Mouse (Mus musculus) layer of hippocampus, adult 8-10 months (tissue): ENCODE results near the gene Naa15. TPM values are rescaled to one million over a fixed set of nuclear protein-coding genes. Genes with fewer than 3 reads are reported as not detected.
"Not testable (repeated sequence)": the region's sequence is repeated elsewhere in the genome, so short reads cannot be mapped to it uniquely, and the experiment has no call there.

Experiments used
- DNase-seq, 2 experiments: peaks; one replicate each; pipeline ENCODE4 v3.0.0; 2022; ENCODE audit warnings: low spot score in 2 of 2
- total RNA-seq, 4 experiments: library from RNA; stranded (reverse); gene quantifications; 2 replicates each; pipeline ENCODE4 v1.2.4; 2022

The Naa15 gene
- total RNA-seq, 4 experiments from 2014 or later = 42.6 to 61.4 (median 53.8) TPM

DNA sequence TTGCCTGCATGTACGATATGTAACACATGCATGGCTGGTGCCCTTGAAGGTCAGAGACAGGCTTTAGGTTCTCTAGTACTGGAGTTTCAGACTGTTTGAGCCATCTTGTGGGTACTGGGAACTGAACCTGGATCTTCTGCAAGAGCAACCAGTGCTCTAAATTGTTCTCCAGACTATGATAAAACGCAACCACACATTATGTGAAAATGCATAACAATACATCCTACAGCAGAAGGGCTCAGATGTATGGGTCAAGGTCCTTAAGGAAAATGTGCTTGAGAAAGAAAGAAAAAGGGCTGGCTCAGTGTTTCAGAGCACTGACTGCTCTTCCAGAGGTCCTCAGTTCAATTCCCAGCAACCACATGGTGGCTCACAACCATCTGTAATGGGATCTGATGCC lies 21.3 kb upstream of the Naa15 start:
- no peak for DNase-seq

DNA sequence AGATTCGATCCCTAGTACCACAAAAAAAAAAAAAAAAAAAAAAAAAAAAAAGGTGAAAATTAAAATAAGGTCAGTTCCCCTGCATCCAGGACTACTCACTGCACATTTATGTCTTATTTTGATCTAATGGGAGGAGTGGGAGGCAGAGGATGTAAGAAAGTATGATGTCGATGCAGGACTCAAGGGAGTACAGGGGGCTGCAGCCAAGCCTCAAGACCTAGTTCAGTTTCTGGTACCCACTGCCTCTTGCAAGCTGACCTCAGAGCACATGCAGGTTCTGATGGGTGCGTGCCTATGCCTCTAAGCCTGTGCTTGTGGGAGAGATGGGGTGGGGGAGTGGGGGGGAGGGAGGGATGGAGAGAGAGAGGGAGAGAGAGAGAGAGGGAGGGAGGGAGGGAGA lies 20.1 kb upstream of the Naa15 start:
- no peak for DNase-seq

DNA sequence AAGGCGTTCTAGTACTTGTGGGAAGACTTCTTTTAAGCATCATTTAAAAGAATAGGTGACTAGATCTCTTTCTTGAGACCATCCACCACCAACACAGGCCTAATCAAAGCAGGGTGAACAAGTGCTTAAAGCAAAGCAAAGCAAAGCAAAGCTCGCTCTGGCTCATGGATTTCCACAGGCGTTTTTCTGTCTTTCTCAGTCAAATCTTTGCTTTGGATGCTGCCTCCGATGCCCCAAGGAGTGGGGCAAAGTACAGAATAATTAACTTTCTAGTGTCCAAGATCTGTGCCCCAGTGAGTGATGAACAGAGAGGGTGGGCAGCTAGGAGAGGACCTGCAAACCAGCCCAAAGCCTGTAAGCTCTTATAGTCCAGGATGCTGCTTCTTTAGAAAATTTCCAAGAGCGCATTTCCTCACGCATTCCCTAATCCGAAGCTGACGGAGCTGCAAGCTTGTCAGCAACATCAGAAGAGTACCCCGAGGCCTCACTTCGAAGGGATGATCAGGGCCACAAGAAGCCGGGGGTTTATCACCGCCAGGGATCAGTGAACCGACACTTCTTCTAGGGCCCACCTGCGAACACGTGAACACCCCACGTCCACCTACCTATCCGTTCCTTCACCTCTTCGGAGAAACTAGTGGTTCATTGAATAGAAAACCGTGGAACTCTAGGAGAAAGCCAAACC lies 19.3 kb upstream of the Naa15 start:
- no peak for DNase-seq

DNA sequence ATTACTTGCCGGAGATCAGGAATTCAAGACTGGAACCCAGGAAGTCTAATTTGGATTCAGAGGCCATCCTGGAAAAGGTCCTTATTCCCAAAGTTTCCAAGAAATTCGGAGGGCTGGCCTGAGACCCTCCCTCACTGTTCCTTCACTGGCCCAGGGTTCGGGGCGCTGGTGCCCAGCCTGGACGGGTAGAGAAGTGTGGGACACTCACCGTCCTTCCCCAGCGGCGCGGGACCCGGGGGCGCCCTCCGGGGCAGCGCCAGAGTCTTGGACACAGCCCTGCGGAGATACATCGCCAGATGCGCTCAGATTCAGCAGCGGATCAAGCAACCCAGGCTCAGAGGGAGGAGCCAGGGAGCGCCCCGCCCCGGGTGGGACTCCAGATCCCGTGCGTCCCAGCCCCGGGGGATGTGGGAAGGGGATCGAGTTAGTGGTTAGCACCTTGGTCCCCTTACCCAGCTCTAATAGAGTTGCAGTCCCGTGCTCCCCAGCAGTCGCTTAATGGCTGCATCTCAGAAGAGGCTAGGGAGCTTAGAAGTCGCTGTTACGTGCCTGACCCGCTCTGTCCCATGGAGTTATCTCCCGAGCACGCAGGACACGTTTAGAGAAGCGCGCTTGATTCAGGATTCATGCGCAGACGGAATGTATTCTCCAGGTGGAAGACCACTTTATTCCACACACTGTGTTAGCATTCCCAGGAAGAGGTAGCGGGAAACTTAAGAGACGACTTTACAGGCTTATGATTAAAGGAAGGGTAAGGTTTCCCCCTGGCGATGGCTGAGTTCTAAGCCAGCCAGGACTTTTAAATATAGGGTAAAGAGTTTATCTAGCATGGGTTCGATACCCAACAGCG lies 18.5 kb upstream of the Naa15 start, which contains the start of gene Mgarp:
Gene Mgarp, minus strand, starts transcription at position 520 of the 850 bp plus-strand sequence.
- no peak for DNase-seq

DNA sequence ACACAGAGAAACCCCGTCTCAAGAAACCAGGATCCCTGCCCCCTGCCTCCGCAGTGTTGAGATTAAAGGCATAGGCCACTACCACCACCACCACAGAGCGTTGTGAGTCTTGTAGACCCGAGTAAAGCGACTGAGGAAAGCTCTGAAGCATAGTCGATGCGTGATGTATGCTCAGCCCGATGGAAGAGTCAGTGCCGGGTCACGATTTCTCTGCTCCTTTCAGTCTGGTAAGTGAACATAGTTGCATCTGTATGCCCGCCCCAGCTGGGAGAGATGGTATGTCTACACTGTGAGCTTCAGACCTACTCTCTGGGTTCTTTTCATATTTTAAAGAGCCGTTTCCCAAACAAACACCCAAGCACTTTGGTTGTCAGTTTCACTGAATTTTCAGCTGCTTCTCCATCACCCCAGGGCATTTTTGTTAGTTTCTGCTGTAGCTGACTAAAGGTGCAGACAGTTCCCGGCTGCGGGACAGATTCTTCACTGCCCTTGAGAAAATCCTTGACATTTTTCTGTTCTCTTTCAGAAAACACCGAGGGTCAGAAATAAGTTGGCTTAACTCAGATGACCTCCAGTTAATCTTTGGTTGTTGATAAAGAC lies 17.1 kb upstream of the Naa15 start:
- no peak for DNase-seq

DNA sequence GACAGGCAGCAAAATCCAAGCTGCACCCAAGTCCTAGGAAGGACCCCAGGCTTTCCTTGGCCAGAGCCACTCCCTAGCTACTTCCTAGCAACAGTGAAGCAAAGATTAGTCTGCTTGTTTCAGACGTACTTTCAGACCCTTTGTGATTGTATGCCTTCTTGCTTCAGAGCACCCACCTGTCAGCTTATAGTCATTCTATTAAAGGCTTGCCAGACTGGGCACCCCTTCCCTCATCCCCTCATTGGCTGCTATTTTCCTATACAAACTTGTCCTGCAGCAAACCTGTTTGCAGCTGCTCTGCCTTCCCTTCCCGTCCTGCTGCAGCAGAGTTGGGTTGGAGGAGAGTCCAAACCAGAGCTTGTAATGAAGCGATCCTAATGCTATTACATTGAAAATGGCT lies 16.3 kb upstream of the Naa15 start:
- DNase-seq = no peak

DNA sequence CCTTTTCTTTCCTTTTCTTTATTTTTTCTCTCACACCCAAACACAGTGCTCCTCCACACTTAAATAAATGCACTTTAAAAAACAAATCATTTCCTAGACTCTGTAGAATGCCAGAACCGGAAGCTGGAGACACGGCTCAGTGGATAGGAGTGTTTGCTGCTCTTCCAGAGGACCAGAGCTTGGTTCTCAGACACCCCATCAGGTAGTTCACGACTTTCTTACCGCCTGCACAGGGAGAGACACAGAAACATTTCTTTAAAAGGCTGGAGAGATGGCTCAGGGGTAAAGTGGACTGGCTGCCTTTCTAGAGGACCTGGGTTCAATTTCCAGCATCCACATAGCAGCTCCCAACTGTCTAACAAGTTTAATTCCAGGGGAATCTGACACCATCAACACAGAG lies 15.4 kb upstream of the Naa15 start:
- DNase-seq = no peak

DNA sequence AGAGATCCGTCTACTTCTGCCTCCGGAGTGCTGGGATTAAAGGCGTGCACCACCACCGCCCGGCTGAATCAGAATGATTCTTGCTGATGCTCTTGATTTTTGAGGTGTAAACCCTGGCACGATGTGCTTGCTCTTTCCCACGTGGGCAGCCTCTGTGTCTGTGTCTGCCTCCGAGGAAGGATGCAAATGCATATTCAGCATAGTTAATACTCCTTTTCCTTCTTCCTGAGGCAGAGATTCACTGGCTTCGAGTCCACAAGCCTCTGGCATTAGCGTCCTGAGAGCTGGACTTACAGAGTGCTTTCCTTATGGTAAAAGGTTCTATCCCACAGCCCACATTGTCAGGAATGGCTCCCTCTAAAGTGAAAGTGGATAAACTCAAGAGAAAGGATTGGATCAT lies 14.3 kb upstream of the Naa15 start:
- DNase-seq = no peak

DNA sequence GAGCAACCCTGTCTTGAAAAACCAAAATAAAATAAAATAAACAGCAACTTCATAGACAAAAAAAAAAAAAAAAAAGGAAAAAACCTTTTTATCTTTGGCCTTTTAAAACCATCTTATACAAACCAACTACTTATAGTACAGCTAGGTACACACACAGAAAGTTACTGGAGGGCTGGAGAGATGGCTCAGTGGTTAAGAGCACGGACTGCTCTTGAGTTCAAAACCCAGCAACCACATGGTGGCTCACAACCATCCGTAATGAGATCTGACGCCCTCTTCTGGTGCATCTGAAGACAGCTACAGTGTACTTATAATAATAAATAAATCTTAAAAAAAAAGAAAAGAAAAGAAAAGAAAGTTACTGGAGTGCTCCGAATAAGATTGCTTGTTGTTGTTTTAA lies 12.9 kb upstream of the Naa15 start:
- not testable (repeated sequence) for DNase-seq

DNA sequence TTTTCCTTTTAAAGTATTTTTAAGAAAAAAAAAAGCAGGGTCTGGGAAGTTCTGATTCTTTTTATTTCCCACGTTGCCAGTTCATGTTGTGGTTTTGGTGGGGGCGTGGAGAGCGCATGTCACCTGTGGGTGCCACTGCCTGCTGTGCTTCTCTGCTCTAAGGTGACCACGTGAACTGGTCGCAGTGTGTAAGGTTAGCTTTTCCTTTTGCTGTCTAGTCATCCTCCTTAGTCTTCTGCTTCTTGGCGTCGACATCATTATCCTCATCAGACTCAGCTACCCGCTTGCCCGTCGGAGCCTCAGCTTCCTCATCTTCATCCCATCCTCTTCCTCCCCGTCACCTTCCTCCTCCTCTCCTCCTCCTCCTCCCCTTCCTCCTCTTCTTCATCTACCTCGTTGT lies 12.3 kb upstream of the Naa15 start:
- DNase-seq = no peak

DNA sequence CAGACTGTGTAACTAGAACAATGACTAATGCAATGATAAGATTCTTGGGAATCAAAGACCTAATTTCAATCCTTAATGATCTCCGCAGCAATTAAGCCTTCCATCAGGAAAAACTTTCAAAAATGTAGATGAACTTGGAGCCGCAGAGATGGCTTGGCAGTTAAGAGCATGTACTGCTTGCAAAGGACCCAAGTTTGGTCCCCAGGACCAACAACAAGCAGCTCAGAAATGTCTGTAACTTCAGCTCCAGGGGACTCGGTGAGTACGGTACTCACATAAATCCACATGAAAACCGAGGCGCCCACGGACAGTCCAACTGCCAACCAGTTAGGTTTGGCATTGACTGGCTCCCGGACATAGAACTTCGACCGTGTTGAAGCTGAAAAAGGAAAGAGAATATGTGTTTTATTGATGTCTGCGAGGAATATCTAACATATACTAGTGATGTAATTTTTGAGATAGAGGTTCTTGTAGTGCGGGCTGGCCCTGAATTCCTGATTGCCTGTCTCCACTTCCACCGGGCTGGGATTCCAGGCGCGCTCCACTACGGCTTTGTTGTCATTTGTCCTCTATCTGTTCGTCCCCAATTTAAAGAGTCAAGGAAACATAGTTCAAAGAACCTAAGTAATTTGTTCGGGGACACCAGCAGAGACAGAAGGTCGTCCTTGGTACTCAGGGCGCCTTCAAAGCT lies 6.9 kb upstream of the Naa15 start:
- DNase-seq = no peak

DNA sequence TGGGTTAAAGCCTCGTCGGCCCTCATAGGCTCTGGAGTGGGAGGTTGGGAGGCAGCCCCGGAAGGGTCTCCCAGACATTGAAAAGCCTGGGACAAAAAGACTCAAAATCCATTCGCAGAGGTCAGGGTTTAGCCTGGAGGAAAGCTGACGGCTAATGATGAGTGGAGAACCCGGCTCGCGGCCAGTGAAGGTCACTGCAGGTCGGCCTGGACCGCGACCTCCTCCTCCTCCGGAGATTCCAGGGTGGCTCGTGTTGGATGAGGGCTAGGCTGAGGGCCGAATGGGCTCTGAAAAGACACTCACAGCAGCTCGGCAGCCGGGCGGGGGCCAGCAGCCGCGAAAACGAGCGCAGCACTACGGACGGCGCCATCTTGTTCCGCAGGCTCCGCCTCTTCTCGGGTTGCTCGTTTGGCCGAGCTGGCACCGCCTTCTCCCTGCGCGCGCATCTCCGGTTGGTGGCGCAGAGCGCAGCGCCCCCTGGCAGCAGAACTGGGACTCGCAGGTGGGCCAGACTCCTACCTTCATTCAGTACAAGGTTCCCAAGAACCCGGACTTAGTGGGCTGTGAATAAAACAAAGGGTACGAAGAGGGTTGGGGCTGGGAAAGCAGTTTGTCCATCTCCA lies 6.3 kb upstream of the Naa15 start, which contains the start of gene Ndufc1:
Gene Ndufc1, minus strand, starts transcription at position 428 of the 623 bp plus-strand sequence.
- peak; percentile 88 to 98 for DNase-seq

DNA sequence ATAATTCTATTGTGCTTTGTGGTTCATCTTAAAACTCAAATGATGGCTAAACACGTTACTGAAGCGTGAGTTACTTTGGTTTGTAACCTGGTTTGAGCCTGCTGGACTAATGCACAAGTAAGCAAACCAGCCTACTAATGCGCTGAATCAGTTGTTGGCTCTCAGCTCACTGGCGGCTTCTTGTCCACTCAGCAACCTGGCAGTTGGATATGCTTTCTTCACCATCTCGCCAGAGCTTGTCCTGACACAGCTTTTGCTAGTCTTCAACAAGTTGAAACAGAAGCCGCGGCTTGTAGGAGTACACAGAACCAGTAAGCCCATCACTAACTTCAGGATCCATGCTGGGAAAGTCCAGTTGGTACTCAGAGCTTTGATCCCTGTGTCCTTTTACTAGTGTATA lies 2.5 kb upstream of the Naa15 start:
- DNase-seq = no peak

DNA sequence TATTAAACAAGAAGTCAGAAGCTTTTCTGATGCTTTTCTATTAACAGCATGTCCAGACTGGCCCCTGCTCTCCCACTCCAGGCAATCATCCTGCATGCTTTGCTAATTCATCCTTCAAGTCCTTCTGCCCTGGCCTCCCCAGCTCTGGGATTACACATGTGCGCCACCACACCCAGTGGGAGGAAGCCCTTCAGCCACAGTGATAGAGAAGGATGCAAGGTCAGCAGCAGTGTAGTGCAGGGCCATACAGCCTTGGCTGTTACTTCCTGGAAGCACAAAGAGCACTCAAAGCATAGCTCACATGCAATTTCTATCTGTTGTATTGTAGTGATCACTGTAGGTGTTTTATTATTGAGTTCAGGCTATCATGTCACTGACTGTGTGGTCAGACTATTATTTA lies 1.7 kb upstream of the Naa15 start:
- no peak for DNase-seq

DNA sequence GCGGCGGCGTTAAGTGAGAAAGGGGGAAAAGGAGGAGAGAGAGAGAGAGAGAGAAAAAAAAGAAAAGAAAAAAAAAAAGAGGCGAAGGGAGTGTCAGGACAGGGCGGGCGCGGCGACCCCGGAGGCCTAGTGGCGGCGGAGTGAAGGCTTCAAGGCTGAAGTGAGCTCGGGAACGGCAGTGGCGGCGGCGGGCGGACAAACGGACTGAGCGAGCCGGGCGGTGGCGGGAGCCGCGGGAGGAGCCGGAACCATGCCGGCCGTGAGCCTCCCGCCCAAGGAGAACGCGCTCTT lies 1.1 kb downstream of the Naa15 start:
- no peak for DNase-seq

DNA sequence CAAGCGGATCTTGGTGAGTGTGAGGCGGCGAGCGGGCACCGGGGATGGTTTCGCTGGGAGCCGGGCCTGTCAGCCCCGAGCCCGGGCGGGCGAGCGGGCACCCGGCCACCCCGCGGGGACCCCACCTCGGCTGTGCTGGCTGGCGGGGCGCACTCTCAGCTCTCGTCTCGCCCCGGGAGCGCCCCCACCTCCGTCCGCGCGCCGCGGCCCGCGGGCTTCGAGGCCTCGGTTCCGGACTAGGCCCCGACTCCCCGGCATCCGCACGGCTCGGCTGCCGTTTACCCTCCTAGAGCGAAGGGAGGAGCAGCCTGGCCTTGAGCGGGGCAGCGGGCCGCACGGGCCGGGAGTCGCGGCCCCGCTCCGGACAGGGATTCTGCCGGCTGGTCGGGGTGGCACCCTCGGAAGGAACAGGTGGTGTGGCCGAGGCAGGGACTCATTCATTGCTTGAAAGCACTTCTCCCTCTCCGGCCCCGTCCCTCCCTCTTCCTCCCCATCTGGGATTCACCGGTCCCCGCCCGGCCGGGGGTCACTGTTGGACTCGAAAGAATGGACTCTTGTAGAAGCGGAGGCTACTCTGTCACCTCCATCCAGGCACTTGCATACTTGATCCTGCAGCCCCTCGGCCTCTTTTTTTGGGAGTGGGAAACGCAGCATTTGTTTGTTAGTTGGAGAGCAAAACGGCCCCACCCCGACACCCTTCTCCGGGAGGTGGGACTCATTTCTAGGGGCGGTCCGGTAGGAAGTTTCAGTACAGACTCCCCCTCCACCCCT lies 1.6 kb downstream of the Naa15 start:
- peak in 1 of 2 experiments; percentile 37 for DNase-seq

DNA sequence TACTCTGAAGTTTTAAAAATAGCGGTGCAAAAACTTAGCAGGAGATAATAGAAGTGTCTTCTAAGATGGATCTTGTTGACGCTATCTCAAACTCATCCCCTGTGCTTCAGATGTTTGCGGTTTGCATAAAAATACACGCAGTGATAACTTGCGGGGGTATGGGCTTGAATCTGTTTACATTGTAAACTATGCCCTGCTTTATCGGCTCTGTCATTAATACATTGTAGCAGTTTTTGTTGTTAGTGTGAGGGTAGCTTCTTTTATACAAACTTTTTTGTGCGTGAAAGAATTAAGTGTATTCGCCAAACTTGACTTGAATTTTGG lies 2.1 kb downstream of the Naa15 start:
- DNase-seq = no peak

DNA sequence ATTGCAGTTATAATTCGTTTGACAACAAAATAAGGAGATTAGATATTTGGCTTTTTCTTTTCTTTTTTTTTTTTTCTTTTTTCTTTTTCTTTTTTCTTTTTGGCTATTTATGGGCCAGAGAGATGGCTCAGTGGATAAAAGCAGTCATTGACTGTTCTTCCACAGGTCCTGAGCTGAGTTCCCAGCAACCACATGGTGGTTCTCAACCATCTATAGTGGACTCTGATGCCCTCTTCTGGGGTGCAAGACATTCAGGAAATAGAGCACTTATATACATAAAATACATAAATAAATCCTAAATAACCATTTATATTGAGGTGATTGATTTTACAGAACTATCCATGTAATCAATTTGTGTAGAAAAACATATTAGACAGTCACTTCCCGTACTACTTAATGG lies 2.5 kb downstream of the Naa15 start:
- DNase-seq = no peak

DNA sequence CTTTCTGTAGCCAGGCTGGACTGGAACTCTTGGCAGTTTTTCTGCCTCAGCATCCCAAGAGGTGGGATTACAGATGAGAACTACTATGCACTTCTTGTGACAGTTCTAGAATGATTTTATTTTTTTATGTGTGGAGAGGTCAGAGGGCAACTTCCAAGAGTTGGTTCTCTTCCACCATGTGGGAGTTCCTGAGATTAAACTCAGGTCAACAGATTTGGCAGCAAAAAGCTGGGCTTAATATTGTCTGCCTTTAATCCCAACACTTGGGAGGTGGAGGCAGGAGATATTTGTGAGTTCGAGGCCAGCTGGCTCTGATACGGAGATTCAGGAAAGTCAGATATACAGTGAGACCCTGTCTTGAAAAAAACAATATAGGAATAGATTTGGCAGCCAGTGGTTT lies 3.0 kb downstream of the Naa15 start:
- DNase-seq = no peak

DNA sequence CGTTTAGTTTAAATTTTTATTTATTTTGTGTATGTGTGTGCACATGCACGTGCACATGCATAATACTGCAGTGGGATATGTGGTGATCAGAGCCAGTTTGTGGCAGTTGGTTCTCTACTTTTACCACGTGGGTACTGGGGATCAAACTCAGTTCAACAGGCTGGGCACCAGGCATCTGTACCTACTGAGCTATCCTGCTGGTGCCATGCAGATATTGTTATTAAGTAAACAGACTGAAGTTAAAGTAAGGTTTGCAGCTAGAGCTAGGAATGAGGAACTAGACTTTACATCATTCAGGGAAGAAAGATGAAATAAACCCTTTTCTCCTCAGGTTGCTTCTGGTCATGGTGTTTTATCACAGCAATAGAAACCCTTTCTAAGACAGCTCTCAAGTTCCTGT lies 7.0 kb downstream of the Naa15 start:
- DNase-seq = no peak

DNA sequence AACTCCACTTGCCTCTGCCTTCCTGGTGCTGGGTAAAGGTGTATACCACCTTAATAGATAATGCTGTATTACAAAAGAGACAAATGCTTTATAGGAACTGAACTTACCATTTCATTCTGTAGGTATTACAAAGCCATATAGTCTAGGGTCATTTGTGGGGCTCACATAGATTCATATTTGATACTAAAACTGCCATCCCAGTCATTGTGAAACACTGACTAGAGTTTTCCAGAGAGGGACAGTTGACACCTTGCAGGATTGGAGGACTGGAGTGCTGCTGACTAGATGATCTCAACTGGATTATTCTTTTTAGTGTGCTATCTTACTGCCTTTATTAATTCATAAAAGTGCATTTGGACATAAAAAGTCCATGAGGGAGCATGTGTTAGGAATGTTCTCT lies 10.4 kb downstream of the Naa15 start:
- no peak for DNase-seq
